Mouse (Mus musculus): ENCODE data around the gene Maip1. TPM values are rescaled to one million over a fixed set of nuclear protein-coding genes. Genes with fewer than 3 reads are reported as not detected.

Gene Maip1
- 11.9 and 13.2 TPM in 2 replicates for polyA plus RNA-seq (2016; fragmentation: Nextera tagmentation; extraction: Ambion mirVana)

DNA sequence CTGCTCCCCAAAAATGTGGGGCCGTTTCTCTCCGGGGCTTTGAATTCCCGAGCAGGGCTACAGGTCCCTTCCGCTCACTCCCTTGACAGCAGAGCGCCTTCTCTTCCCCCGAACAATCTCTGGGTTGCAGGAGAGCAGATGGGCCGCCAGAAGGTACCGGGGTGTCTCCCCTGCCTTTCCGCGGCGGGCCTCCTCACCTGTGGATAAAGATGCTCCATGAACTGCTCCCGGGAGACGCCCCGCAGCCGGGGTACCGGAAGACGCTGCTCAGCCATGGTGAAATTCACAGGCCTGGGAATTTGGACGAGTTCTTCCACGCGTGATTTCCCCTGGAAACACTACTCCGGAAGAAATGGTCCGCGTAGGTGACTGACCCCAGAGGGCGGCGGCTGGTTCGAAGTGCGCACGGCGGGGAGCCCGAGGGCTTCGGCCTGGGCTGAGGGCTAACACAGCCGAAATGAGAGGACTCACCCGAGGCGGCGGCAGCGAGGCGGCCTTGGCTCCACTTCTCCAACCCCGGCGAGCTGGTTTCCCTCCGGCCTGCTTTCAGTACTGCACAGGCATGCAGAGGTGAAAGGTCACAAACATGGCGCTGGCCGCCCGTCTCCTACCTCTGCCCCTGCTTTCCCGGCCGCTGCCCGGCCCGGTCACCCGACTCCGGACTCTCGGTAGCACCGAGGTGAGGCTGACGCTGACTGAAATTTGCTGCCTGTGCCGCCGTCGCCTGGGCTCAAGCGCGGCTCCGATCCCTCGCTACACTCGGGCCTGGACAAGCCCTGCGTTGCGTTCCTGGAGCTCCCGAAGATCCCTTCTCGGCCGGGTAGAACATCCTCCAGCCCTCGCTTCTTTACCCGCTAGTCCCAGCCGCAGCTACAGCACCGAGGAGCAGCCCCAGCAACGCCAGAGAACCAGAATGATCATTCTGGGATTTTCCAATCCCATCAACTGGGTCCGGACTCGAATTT lies at the start of gene Maip1, which contains the start of gene Tyw5:
Maip1 (plus strand) TSS at position 142 of the 965 bp plus-strand sequence.
Tyw5 (minus strand) TSS at position 915 of the 965 bp plus-strand sequence.
- ATAC-seq = peak; percentile 87
- WGBS (ENCODE audit: insufficient replicate concordance) = under 1% methylated on average over 72 of the region's 72 CpGs
- Histone ChIP-seq H3K4me2 (peak within 1 kb of the TSS; percentile 82), H3K4me1 (peaks cover 33% of the 10 kb centered on the region), H3K27me3 (replicated peaks) (no peaks in the 10 kb centered on the region), H3K27ac (peak within 1 kb of the TSS; percentile 86), H3K36me3 (peaks cover 15% of the 10 kb centered on the region), H3K4me3 (peak within 1 kb of the TSS; percentile 88), H3K9me3 (replicated peaks) (no peaks in the 10 kb centered on the region), H3K9ac (peak within 1 kb of the TSS; percentile 89)

DNA sequence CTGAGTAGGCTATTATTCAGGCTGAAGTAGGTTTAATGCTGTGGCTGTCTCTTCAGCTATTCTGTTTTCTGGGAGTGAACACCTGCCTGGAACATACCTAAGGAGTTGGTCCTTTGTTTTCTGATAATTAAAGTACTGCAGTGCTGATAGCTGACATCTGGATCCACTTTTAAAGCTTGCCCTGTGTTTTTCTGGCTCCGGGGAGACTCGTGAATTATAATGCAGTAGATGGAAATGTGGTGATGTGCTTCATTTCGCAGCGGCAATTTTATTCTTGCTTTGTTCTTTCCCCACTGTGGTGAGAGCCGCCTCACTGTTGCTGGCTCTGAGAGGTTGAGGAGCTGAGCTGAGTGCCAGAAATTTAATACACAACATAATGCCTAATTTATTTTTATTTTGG lies 47.6 kb upstream of the Maip1 start:
- H3K27me3 ChIP-seq (replicated peaks) = no peaks in the 10 kb centered on the region
- no peaks in the 10 kb centered on the region for H3K4me1 ChIP-seq
- H3K27ac ChIP-seq = no peak overlapping the region
- no peaks in the 10 kb centered on the region for H3K9me3 ChIP-seq (replicated peaks)
- 83% methylated on average over 5 of the region's 5 CpGs for WGBS (ENCODE audit: insufficient replicate concordance)
- H3K4me2 ChIP-seq = no peak overlapping the region
- no peak overlapping the region for H3K4me3 ChIP-seq
- no peaks in the 10 kb centered on the region for H3K36me3 ChIP-seq
- no peak overlapping the region for H3K9ac ChIP-seq
- no peak for ATAC-seq

DNA sequence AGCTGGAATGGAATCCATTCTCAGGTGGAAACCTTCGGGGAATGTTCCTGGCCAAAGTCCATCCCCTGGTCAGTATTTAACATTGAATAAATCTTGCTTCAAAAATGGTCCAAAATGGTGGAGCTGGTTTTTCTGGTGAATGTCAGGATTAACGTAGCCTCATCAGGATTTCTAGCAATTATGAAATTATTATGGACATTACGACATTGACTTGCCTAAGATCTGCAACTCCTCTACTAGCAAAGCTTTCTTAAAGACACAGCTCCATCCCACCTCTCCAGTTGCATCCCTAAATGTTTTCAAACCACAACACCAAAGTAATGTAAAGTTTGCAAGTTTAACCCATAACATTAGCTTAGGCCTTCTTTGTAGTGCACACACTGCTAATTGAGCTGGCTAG lies 38.7 kb upstream of the Maip1 start:
- ATAC-seq = no peak
- Histone ChIP-seq H3K4me2 (no peak overlapping the region), H3K4me3 (no peak overlapping the region), H3K9me3 (replicated peaks) (no peaks in the 10 kb centered on the region), H3K9ac (no peak overlapping the region), H3K4me1 (no peaks in the 10 kb centered on the region), H3K36me3 (no peaks in the 10 kb centered on the region; the same call in 1 of the 2 replicates), H3K27me3 (replicated peaks) (no peaks in the 10 kb centered on the region), H3K27ac (no peak overlapping the region)
- 86% methylated on average over 3 of the region's 3 CpGs for whole genome bisulfite sequencing (ENCODE audit: insufficient replicate concordance)

DNA sequence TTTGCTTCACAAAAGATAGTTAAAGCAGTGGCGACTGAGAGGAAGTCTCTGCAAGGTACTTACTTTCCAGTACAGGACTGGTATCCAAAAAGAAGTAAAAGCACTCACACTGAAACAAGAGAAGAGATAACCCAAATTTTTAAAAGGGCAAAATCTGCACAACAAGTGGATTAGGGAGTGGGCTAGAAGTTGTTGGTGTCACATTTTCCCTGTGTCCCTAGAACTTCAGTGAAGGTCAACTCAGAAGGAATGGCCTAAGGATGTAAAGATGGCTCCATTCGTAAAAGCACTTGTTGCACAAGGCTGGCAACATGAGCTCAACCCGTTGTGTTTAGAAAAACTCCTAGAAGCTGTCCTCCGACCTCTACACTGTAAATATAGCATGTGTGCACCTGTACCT lies 37.0 kb upstream of the Maip1 start:
- Histone ChIP-seq H3K4me1 (no peaks in the 10 kb centered on the region), H3K27ac (no peak overlapping the region), H3K9ac (no peak overlapping the region), H3K4me2 (no peak overlapping the region), H3K27me3 (replicated peaks) (no peaks in the 10 kb centered on the region), H3K36me3 (peaks cover 5% of the 10 kb centered on the region; the same call in 1 of the 2 replicates), H3K4me3 (no peak overlapping the region), H3K9me3 (replicated peaks) (no peaks in the 10 kb centered on the region)
- 63% methylated on average over 4 of the region's 4 CpGs for WGBS (ENCODE audit: insufficient replicate concordance)
- no peak for ATAC-seq

DNA sequence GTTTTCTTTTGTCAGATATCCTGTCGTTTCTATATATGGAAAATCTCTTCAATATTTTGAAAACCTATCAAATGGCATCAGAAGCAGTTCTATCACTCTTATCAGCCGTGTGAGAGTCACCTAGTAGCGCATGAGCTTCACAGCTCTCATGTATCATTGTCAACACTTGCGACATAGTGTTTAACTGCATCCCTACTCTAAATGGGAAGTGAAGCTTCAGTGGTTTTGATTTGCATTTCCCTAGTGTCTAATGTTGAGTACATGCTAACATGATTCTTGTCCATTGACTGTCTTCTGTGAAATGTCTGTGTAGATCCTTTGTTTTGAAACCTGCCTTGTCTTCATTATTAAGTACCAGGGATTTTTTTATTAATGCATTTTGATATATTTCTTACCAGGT lies 35.7 kb upstream of the Maip1 start:
- H3K9ac ChIP-seq = no peak overlapping the region
- H3K4me1 ChIP-seq = no peaks in the 10 kb centered on the region
- no peak overlapping the region for H3K4me2 ChIP-seq
- H3K4me3 ChIP-seq = no peak overlapping the region
- H3K27ac ChIP-seq = no peak overlapping the region
- H3K9me3 ChIP-seq (replicated peaks) = no peaks in the 10 kb centered on the region
- ATAC-seq = no peak
- peaks cover 5% of the 10 kb centered on the region; the same call in 1 of the 2 replicates for H3K36me3 ChIP-seq
- H3K27me3 ChIP-seq (replicated peaks) = no peaks in the 10 kb centered on the region
- 56% methylated on average over 4 of the region's 4 CpGs for WGBS (ENCODE audit: insufficient replicate concordance)

DNA sequence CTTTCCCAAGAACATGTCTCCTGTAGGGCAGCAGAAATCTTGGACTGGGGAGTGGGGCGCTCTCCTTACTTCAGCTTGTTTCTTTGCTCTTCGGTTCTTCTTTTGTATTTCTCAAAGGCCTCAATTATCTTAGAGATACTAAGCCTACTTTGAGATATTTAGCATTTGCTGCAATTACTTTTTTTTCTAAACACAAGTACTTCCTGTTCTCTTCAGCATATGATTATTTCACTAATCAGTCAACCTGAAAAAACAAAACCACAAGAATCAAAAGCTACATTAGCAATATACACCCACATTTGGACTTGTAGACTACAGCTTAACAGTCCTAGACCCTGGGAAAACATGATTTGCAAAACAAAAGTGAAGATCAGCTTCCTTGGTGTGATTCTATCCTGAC lies 30.9 kb upstream of the Maip1 start:
- ATAC-seq = no peak
- Histone ChIP-seq H3K27me3 (replicated peaks) (no peaks in the 10 kb centered on the region), H3K9ac (no peak overlapping the region), H3K4me1 (peaks cover 23% of the 10 kb centered on the region), H3K36me3 (peaks cover 5% of the 10 kb centered on the region; the same call in 1 of the 2 replicates), H3K27ac (no peak overlapping the region), H3K4me3 (no peak overlapping the region), H3K9me3 (replicated peaks) (no peaks in the 10 kb centered on the region), H3K4me2 (no peak overlapping the region)
- WGBS (ENCODE audit: insufficient replicate concordance) = 72% methylated on average over 2 of the region's 2 CpGs

DNA sequence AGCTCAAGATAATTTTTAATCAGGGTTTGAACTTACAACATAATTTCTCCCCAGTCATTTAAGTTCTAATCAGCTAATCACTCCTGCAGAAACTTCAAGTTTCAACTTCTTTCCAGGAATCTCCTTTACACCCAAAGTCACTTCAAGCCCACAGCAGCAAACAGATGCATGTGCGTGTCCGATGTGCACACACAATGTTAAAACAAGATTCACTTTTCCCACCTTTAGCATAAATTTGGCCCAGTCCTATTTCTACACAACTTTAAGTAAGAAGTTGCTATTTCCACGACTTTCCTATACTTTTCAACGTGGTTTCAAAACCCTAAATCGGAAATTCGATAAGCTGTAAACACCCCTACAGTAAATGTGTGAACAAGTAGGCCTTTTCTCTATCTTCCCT lies 29.3 kb upstream of the Maip1 start:
- Histone ChIP-seq H3K4me2 (peak overlapping the region; percentile 97), H3K9ac (peak overlapping the region; percentile 98), H3K27me3 (replicated peaks) (no peaks in the 10 kb centered on the region), H3K4me3 (peak overlapping the region; percentile 98), H3K36me3 (peaks cover 5% of the 10 kb centered on the region; the same call in 1 of the 2 replicates), H3K4me1 (peaks cover 23% of the 10 kb centered on the region), H3K27ac (peak overlapping the region; percentile 79), H3K9me3 (replicated peaks) (no peaks in the 10 kb centered on the region)
- WGBS (ENCODE audit: insufficient replicate concordance) = 37% methylated on average over 6 of the region's 6 CpGs
- no peak for ATAC-seq

DNA sequence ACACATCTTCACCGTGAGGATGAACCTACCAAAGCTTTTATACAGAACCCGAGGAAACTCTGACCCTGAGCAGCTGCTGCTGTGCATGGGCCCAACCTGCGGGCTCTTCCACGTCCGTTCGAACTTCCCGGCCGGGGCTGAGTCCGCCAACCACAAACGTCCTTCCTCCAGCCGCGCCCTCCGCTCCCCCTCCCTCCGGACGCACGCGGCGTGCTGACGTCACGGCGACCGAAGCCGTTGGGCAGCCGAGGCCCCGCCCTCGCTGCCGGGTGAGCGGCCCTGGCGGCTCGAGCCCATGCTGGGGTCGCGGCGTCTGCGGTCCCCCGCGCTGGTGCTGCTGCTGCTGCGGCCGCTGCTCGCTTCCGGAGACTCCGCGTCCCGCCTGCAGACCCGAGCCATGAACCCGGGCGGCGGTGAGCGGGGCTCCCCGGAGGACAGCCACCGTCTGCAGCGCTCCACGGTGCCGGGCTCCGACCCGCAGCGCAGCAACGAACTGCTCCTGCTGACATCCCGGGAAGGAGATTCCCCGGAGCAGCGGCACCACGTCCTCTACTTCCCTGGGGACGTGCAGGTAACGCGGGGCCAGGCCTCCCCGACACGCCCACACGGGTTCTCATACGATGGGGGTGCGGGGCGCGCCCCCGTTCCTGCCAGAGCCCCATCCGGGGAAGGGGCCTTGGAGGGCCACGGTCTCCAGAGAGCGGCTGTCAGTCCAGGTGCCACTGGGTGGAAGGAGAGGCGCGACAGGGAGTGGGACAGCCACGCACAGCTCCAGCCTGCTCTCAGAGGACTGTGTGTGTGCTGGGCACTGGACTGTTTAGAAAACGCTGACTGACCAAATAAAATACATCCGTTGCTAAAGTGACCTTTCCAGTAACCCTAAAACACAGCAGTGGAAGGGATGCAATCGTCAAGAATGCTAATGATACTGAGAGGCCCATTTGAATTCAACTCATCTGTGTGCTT lies 28.5 kb upstream of the Maip1 start, which contains the start of gene 1700066M21Rik:
1700066M21Rik (plus strand) TSS at position 245 of the 966 bp plus-strand sequence.
- Histone ChIP-seq H3K36me3 (peaks cover 5% of the 10 kb centered on the region; the same call in 1 of the 2 replicates), H3K27ac (peak within 1 kb of the TSS; percentile 86), H3K4me3 (peak within 1 kb of the TSS; percentile 98), H3K4me1 (peaks cover 23% of the 10 kb centered on the region), H3K4me2 (peak within 1 kb of the TSS; percentile 97), H3K9me3 (replicated peaks) (no peaks in the 10 kb centered on the region), H3K9ac (peak within 1 kb of the TSS; percentile 98), H3K27me3 (replicated peaks) (no peaks in the 10 kb centered on the region)
- peak; percentile 96 for ATAC-seq
- WGBS (ENCODE audit: insufficient replicate concordance) = under 1% methylated on average over 81 of the region's 81 CpGs

DNA sequence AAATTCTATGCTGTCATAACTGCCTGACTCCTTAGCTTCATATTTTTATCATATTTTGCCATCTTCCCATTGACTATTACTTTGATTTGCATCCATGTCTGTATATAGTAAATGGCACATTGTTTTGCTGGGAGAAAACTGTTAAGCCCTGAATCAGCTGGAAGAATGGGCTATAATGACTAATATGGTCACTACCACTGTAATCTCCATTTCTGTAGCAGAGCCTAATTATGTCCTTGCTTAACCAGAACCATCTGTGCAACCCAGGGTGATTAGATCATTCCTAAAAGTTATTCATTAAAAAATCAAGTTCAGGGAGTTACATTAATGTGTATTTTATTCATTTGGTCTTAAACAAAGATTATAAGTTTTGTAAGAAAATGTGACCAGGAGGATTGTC lies 19.6 kb upstream of the Maip1 start:
- H3K9ac ChIP-seq = no peak overlapping the region
- H3K4me2 ChIP-seq = no peak overlapping the region
- no peaks in the 10 kb centered on the region for H3K4me1 ChIP-seq
- H3K4me3 ChIP-seq = no peak overlapping the region
- no peak overlapping the region for H3K27ac ChIP-seq
- no peak for ATAC-seq
- no peaks in the 10 kb centered on the region for H3K27me3 ChIP-seq (replicated peaks)
- H3K9me3 ChIP-seq (replicated peaks) = no peaks in the 10 kb centered on the region
- H3K36me3 ChIP-seq = peaks cover 21% of the 10 kb centered on the region

DNA sequence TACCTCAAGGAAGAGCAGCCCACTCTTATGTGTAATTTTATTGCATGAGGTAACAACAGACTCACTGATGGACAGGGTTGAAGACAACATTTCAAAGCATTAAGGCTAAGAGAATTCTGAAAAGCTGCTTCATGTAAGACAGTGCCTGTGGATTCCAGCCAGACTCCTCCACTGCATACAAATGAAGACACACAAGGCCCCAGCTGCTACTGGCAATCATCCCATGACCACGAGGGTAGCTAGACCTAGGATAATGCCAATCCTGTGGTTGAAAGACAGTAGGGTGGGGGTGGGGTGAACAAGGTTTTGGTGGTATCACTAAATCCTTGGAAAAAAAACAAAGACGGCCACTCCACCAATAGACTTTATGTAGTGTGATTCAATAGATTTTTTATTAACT lies 18.3 kb upstream of the Maip1 start:
- 53% methylated on average over 2 of the region's 2 CpGs for WGBS (ENCODE audit: insufficient replicate concordance)
- Histone ChIP-seq H3K27me3 (replicated peaks) (no peaks in the 10 kb centered on the region), H3K4me2 (no peak overlapping the region), H3K4me3 (no peak overlapping the region), H3K9ac (no peak overlapping the region), H3K27ac (no peak overlapping the region), H3K36me3 (peaks cover 26% of the 10 kb centered on the region), H3K4me1 (no peaks in the 10 kb centered on the region), H3K9me3 (replicated peaks) (no peaks in the 10 kb centered on the region)
- ATAC-seq = no peak

DNA sequence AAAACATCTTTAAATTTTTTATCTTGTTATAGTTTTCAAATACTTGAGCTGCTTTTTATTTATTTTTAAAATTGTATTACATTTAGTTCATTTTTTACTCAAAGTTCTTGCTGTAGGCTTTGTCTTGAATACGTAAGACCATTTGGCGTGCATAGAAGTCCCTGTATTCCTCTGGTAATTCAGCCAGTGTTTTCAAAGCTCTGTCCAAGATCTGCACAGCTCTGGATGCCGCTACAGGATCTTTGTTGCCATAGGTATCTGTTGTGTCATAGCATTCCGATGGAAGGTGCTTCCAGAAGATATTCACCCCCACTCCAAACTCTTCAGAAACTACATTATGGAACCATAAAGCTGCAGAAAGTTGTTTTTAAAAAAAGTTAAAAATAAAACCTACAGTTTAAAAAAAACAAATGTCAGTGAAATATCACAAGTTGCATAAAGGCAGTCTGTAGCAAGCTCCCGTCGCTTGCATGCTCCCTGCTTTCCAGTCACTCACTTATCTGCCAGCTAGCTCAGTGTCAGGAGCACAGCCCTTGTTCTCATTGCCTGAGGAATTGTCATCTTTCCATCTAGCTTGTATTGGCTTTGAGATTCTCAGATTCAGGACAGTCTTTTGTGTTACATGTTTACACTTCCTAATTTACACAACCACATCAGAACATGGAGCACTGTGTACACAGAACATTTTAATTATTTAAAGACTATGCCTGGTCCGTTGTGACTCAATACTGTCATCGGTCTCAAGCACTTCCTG lies 17.5 kb upstream of the Maip1 start:
- no peak for ATAC-seq
- H3K27me3 ChIP-seq (replicated peaks) = no peaks in the 10 kb centered on the region
- no peak overlapping the region for H3K4me2 ChIP-seq
- no peak overlapping the region for H3K4me3 ChIP-seq
- no peak overlapping the region for H3K9ac ChIP-seq
- H3K4me1 ChIP-seq = no peaks in the 10 kb centered on the region
- H3K36me3 ChIP-seq = peaks cover 33% of the 10 kb centered on the region
- H3K27ac ChIP-seq = no peak overlapping the region
- WGBS (ENCODE audit: insufficient replicate concordance) = 82% methylated on average over 8 of the region's 8 CpGs
- H3K9me3 ChIP-seq (replicated peaks) = no peaks in the 10 kb centered on the region

Data from liver, embryonic 12.5 days (tissue).